Mouse (Mus musculus) bone marrow, adult 2 months (tissue): ENCODE data around the gene Ube2q2. TPM values are rescaled to one million over a fixed set of nuclear protein-coding genes. Genes with fewer than 3 reads are reported as not detected.
"Not testable (repeated sequence)": the region's sequence is repeated elsewhere in the genome, so short reads cannot be mapped to it uniquely, and the experiment has no call there.

Experiments
- H3K27ac ChIP-seq: fragments of 200-500 bp; 2 replicates; pipeline ENCODE4 v1.5.1; 2012; ENCODE audit warnings: low read depth, mild to moderate bottlenecking, control low read depth, inconsistent platforms, low read length; ENCODE audit not compliant: control insufficient read depth, poor library complexity, insufficient read depth
- H3K4me1 ChIP-seq: fragments of 200-500 bp; 2 replicates; pipeline ENCODE4 v1.6.1; 2011; ENCODE audit warnings: low read length; ENCODE audit not compliant: control insufficient read depth, insufficient read depth
- H3K4me3 ChIP-seq: fragments of 200-500 bp; replicated peaks from 2 replicates; pipeline ENCODE3; 2011; ENCODE audit warnings: mild to moderate bottlenecking, low read depth, low read length, control low read depth; ENCODE audit not compliant: control insufficient read depth
- CTCF ChIP-seq: fragments of 200-500 bp; IDR thresholded peaks from 2 replicates; pipeline ENCODE4 v1.5.1; 2011; ENCODE audit warnings: low read length, control low read depth; ENCODE audit not compliant: control insufficient read depth, insufficient read depth
- POLR2A ChIP-seq: fragments of 200-500 bp; IDR thresholded peaks from 2 replicates; pipeline ENCODE4 v1.6.1; 2011; ENCODE audit warnings: low read depth, mild to moderate bottlenecking, control low read depth, low read length, borderline replicate concordance; ENCODE audit not compliant: control insufficient read depth
- WGBS: fragments of 180-500 bp; shearing (Covaris S2); methylation state at CpG from one replicate; pipeline ENCODE4 v1.1.7; 2018; 5-methylcytosine and 5-hydroxymethylcytosine counted together
- polyA plus RNA-seq: library from polyadenylated mRNA; stranded (reverse); fragments of >200 nt; gene quantifications from 2 replicates; pipeline ENCODE4 v1.2.4, GENCODE M21; 2011; ENCODE audit warnings: low replicate concordance; ENCODE audit not compliant: missing spikeins, insufficient read depth, insufficient read length

Ube2q2 gene
- polyA plus RNA-seq, 1 experiment = 9.0 TPM

- 12% methylated on average over 4 of the region's 4 CpGs for WGBS
- Histone ChIP-seq H3K27ac (no peak overlapping the region), H3K4me3 (no peak overlapping the region), H3K4me1 (peaks cover 2% of the 10 kb centered on the region)
- TF ChIP-seq POLR2A (no peak), CTCF (no peak)
Measured at GRCm38 (mm10) chr9:55248465-55248864, 99.8 kb downstream of the Ube2q2 start.

DNA sequence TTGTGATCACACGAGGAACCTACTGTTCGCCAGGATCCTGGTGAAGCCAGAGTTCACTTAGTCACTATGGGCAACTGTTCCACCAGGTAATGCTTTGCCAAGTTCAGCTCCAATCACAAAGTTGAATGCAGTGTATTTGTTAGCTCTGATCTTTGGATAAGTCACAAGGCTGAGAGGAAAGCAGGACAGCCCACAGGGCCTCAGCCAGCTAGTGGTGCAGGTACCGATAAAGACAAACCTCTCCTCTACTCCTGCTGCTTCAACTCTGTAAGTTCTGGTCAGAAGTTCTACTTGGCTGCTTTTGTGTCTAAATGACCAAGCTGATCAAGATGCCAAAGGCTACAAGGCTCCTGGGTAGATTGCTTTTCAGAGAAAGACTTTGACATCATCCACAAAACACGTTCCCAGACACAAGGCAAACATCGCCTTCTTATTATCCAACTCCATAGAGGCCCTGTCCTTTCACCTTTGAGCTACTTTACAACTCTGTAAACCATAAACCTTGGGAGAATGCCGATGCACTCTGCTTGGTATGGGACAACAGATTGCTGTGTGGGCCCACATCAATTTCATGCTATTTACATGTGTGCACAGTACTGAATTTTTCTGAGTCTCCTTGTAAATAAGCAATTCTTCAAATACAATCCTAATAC, 102.1 kb downstream of the Ube2q2 start:
- peaks cover 2% of the 10 kb centered on the region for H3K4me1 ChIP-seq
- no peak overlapping the region for H3K27ac ChIP-seq
- H3K4me3 ChIP-seq = no peak overlapping the region
- 65% methylated on average over 6 of the region's 6 CpGs for WGBS
- TF ChIP-seq CTCF (no peak), POLR2A (no peak)

DNA sequence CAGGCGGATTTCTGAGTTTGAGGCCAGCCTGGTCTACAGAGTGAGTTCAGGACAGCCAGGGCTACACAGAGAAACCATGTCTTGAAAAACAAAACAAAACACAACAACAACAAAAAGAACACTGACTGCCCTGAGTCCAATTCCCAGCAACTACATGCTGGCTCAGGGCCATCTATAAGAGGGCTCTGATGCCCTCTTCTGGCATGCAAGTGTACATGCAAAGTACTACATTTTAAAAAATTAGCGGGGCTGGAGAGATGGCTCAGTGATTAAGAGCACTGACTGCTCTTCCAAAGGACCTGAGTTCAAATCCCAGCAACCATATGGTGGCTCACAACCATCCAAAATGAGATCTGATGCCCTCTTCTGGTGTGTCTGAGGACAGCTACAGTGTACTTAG, 103.4 kb downstream of the Ube2q2 start:
- not testable (repeated sequence) for H3K27ac ChIP-seq, H3K4me1 ChIP-seq, H3K4me3 ChIP-seq
- 51% methylated on average over 2 of the region's 2 CpGs for WGBS
- peak; percentile 20; the same call in 1 of the 2 replicates for TF ChIP-seq CTCF

GRCm38 (mm10) chr9:55253849-55254248, 105.2 kb downstream of the Ube2q2 start:
- WGBS = 12% methylated on average over 1 of the region's 1 CpGs
- Histone ChIP-seq H3K4me3 (no peak overlapping the region), H3K27ac (no peak overlapping the region), H3K4me1 (peaks cover 4% of the 10 kb centered on the region)
- TF ChIP-seq CTCF (no peak), POLR2A (no peak)

- WGBS = 56% methylated on average over 5 of the region's 5 CpGs
- peaks cover 4% of the 10 kb centered on the region for H3K4me1 ChIP-seq
Measured at GRCm38 (mm10) chr9:55255056-55255455, 106.4 kb downstream of the Ube2q2 start.

DNA sequence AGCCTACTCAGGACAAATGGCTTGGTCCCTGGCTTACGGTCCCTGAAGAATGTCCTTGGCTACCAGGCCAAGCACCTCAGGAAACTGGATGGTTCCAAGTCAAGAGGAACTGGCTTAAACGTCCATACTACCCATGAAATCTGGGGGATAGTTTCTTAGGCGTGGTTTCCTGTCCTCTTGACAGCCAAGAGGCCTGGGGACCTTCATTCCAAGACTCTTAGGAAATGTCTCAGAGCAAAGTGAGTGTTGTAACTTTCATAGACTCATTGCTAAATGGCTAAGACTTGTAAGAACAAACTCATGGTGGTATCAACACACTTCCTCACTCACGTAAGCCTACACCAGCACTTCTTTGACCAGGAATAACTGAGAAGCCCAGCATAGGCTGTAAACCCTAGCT, 107.0 kb downstream of the Ube2q2 start:
- H3K4me3 ChIP-seq = no peak overlapping the region
- WGBS = 25% methylated on average over 4 of the region's 4 CpGs
- peaks cover 2% of the 10 kb centered on the region; the same call in 1 of the 2 replicates for H3K4me1 ChIP-seq
- no peak overlapping the region for H3K27ac ChIP-seq
- no peak for TF ChIP-seq POLR2A
- TF ChIP-seq CTCF = no peak

More at GRCm38 (mm10) chr9:55255056-55255455, 106.4 kb downstream of the Ube2q2 start:
- TF ChIP-seq CTCF (no peak), POLR2A (no peak)
- Histone ChIP-seq H3K27ac (no peak overlapping the region), H3K4me3 (no peak overlapping the region)

- H3K27ac ChIP-seq = no peak overlapping the region
- no peak overlapping the region for H3K4me3 ChIP-seq
- 75% methylated on average over 2 of the region's 2 CpGs for WGBS
- no peak for TF ChIP-seq POLR2A
- no peak for TF ChIP-seq CTCF
- peaks cover 2% of the 10 kb centered on the region; the same call in 1 of the 2 replicates for H3K4me1 ChIP-seq
Measured at GRCm38 (mm10) chr9:55257105-55257504, 108.5 kb downstream of the Ube2q2 start.

Other genes with a start within 250 kb of the Ube2q2 start
- 1.2 TPM in 1 of 2 replicates, not detected in the other for gene Hykk, start 231.6 kb upstream of the Ube2q2 start, polyA plus RNA-seq
- gene Psma4, start 198.1 kb upstream of the Ube2q2 start, polyA plus RNA-seq = 86.1 and 122 TPM in 2 replicates
- 8.6 and 16.1 TPM in 2 replicates for gene AY074887, start 197.9 kb upstream of the Ube2q2 start, polyA plus RNA-seq
- gene Chrna5, start 168.0 kb upstream of the Ube2q2 start, polyA plus RNA-seq = not detected in 2 replicates
- gene Chrna3, start 122.3 kb upstream of the Ube2q2 start, polyA plus RNA-seq = not detected in 2 replicates
- not detected in 2 replicates for gene Chrnb4, start 100.1 kb upstream of the Ube2q2 start, polyA plus RNA-seq
- 12.6 and 19.8 TPM in 2 replicates for gene Fbxo22, start 60.1 kb downstream of the Ube2q2 start, polyA plus RNA-seq
- gene Nrg4, start 178.0 kb downstream of the Ube2q2 start, polyA plus RNA-seq = 1.2 and 1.8 TPM in 2 replicates
- not detected in 2 replicates for gene Tmem266, start 178.1 kb downstream of the Ube2q2 start, polyA plus RNA-seq